Mouse (Mus musculus) spleen, adult 2 months (tissue): Measurements from ENCODE around the gene Trabd2b. TPM values are rescaled to one million over a fixed set of nuclear protein-coding genes. Genes with fewer than 3 reads are reported as not detected.

Experiments used
- DNase-seq, 2 experiments: peaks; one replicate each; pipeline versions ENCODE4 v3.0.0 to v3.0.0-alpha.2; 2012 to 2021; ENCODE audit warnings: low spot score in 2 of 2, low read depth in 1 of 2
- H3K27ac ChIP-seq: fragments of 200-500 bp; 2 replicates; pipeline ENCODE4 v1.5.1; 2012; ENCODE audit warnings: low read length, inconsistent platforms; ENCODE audit not compliant: insufficient read depth
- H3K27me3 ChIP-seq: fragments of 200-500 bp; 2 replicates; pipeline ENCODE4 v1.6.1; 2012; ENCODE audit warnings: mild to moderate bottlenecking, moderate library complexity, low read length, inconsistent platforms; ENCODE audit not compliant: control insufficient read depth, insufficient read depth
- H3K36me3 ChIP-seq: fragments of 200-500 bp; 2 replicates; pipeline ENCODE4 v1.6.1; 2012; ENCODE audit warnings: mild to moderate bottlenecking, low read length, inconsistent platforms; ENCODE audit not compliant: control insufficient read depth, insufficient read depth
- H3K4me1 ChIP-seq: fragments of 200-500 bp; 2 replicates; pipeline ENCODE4 v1.6.1; 2011; ENCODE audit warnings: inconsistent platforms; ENCODE audit not compliant: control insufficient read depth, insufficient read depth, insufficient read length
- H3K4me3 ChIP-seq: fragments of 200-500 bp; 2 replicates; pipeline ENCODE4 v1.5.1; 2011; ENCODE audit warnings: mild to moderate bottlenecking, inconsistent platforms; ENCODE audit not compliant: insufficient read depth, insufficient read length; ENCODE audit errors: extremely low read depth
- CTCF ChIP-seq: fragments of 200-500 bp; IDR thresholded peaks from 2 replicates; pipeline ENCODE4 v1.5.1; 2011; ENCODE audit warnings: mild to moderate bottlenecking, inconsistent platforms; ENCODE audit not compliant: insufficient read depth, insufficient read length, insufficient replicate concordance; ENCODE audit errors: extremely low read depth
- POLR2A ChIP-seq: fragments of 200-500 bp; IDR thresholded peaks from 2 replicates; pipeline ENCODE4 v1.6.1; 2011; ENCODE audit warnings: low read depth, low read length, inconsistent platforms
- WGBS: fragments of 180-500 bp; shearing (Covaris S2); methylation state at CpG from one replicate; pipeline ENCODE4 v1.1.7; 2018; 5-methylcytosine and 5-hydroxymethylcytosine counted together
- polyA plus RNA-seq: library from polyadenylated mRNA; depleted of rRNA; stranded (reverse); fragments of >200 nt; gene quantifications from 2 replicates; pipeline ENCODE4 v1.2.3, GENCODE M21; 2012

Gene Trabd2b
- polyA plus RNA-seq, 1 experiment = 0.42 TPM

- Histone ChIP-seq H3K27me3 (no peaks in the 10 kb centered on the region), H3K36me3 (no peaks in the 10 kb centered on the region), H3K27ac (no peak overlapping the region), H3K4me3 (no peak overlapping the region), H3K4me1 (no peaks in the 10 kb centered on the region)
- TF ChIP-seq POLR2A (no peak), CTCF (no peak)
- DNase-seq = no peak
- WGBS = 57% methylated on average over 8 of the region's 8 CpGs
Measured at GRCm38 (mm10) chr4:114547658-114548448, 141.3 kb downstream of the Trabd2b start.

- TF ChIP-seq POLR2A (no peak), CTCF (no peak)
- Histone ChIP-seq H3K27ac (no peak overlapping the region), H3K4me3 (no peak overlapping the region), H3K27me3 (no peaks in the 10 kb centered on the region), H3K36me3 (no peaks in the 10 kb centered on the region), H3K4me1 (no peaks in the 10 kb centered on the region)
- 81% methylated on average over 3 of the region's 3 CpGs for WGBS
- DNase-seq = no peak
Measured at GRCm38 (mm10) chr4:114549487-114549886, 143.0 kb downstream of the Trabd2b start.

GRCm38 (mm10) chr4:114550471-114551156 lies 144.1 kb downstream of the Trabd2b start:
- no peak overlapping the region for H3K27ac ChIP-seq
- WGBS = 86% methylated on average over 11 of the region's 11 CpGs
- no peaks in the 10 kb centered on the region for H3K27me3 ChIP-seq

GRCm38 (mm10) chr4:114556880-114557279 lies 150.4 kb downstream of the Trabd2b start:
- Histone ChIP-seq H3K4me3 (no peak overlapping the region), H3K27me3 (no peaks in the 10 kb centered on the region), H3K4me1 (no peaks in the 10 kb centered on the region), H3K36me3 (no peaks in the 10 kb centered on the region), H3K27ac (no peak overlapping the region)
- no peak for DNase-seq
- TF ChIP-seq POLR2A (no peak), CTCF (no peak)
- 90% methylated on average over 5 of the region's 5 CpGs for WGBS

More at GRCm38 (mm10) chr4:114550471-114551156, 144.1 kb downstream of the Trabd2b start:
- DNase-seq = no peak
- TF ChIP-seq POLR2A (no peak), CTCF (no peak)
- Histone ChIP-seq H3K36me3 (no peaks in the 10 kb centered on the region), H3K4me3 (no peak overlapping the region), H3K4me1 (no peaks in the 10 kb centered on the region)

- Histone ChIP-seq H3K36me3 (no peaks in the 10 kb centered on the region), H3K4me1 (no peaks in the 10 kb centered on the region), H3K4me3 (no peak overlapping the region), H3K27ac (no peak overlapping the region), H3K27me3 (no peaks in the 10 kb centered on the region)
- TF ChIP-seq CTCF = no peak
- no peak for TF ChIP-seq POLR2A
- DNase-seq = no peak
- 69% methylated on average over 6 of the region's 6 CpGs for WGBS
Measured at GRCm38 (mm10) chr4:114557731-114558130, 151.2 kb downstream of the Trabd2b start.

GRCm38 (mm10) chr4:114558487-114558886 lies 152.0 kb downstream of the Trabd2b start:
- no peak overlapping the region for H3K4me3 ChIP-seq
- no peak overlapping the region for H3K27ac ChIP-seq
- 77% methylated on average over 3 of the region's 3 CpGs for WGBS
- no peaks in the 10 kb centered on the region for H3K4me1 ChIP-seq
- no peaks in the 10 kb centered on the region for H3K27me3 ChIP-seq
- DNase-seq = no peak
- TF ChIP-seq CTCF = no peak
- no peak for TF ChIP-seq POLR2A
- no peaks in the 10 kb centered on the region for H3K36me3 ChIP-seq
